Mouse (Mus musculus) MN1 (cell line): ENCODE results near the gene Fam213b.

Experiments used
- DNase-seq: peaks from one replicate; pipeline ENCODE4 v3.0.0-alpha.2; 2016; ENCODE audit warnings: low spot score

Gene Fam213b

DNA sequence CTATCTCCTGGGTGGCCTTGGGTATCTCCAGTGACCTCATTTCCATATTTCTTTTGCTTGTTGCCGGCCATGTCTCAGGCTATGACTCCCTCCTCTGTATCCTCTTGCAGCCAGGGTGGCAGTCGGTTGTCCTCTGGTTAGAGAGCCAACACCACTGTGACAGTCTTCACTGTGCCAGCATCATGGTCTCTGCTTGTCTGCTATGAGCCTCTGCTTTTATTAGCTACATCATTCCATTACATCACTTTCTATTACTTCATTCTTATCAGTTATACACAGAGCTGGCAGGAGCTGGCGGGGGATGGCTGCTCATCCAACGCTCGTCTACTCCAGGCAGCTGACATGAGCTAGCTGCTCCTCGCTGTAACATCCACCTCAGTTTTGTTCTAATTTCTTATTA is 18.2 kb downstream of the Fam213b start:
- peak; percentile 43 for DNase-seq

GRCm38 (mm10) chr4:154877864-154878548 is 20.9 kb downstream of the Fam213b start:
- DNase-seq = peak; percentile 95

DNA sequence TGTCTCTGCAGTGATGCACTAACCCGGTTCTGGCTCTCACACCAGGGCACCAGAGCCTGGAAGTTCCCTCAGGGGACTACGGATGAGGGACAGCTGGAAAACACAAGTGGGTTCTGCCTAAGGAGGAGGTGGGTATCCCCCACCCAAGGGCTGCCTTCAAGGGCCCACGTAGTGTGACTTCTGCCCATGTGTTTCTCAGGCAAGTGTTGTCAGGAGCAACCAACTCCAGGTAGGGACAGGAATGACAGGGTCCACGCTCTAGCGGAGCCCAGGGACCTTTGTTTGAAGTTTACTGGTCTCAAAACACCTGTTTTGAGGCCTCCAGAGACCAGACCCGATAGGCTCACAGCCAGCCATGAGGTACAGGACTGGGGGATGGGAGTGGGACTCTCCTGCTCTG is 25.7 kb downstream of the Fam213b start:
- DNase-seq = no peak

GRCm38 (mm10) chr4:154871757-154872251 is 27.1 kb downstream of the Fam213b start:
- peak; percentile 28 for DNase-seq

DNA sequence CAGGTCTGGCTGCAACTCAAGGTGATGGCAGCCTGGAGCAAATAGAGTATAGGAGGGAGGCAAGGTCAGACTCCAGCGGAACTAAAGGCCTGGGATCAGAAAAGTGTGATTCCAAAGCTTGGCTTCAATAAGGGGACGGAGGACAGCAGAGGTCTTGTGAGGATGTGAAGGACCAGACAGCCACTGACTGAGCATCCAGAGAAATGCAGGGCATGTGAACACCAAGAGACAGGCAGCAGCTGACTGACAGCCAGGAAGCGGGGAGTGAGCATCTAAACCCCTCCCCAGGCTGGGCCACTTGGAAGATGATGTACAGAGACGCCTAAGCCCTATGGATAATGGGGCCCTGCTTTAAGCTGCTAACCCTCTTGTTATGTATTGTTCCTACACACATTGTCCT is 28.2 kb downstream of the Fam213b start:
- no peak for DNase-seq

GRCm38 (mm10) chr4:154869440-154869839 is 29.5 kb downstream of the Fam213b start, which contains the start of gene Mmel1:
TSS of gene Mmel1 (plus strand) at chr4:154869585.
- no peak for DNase-seq

DNA sequence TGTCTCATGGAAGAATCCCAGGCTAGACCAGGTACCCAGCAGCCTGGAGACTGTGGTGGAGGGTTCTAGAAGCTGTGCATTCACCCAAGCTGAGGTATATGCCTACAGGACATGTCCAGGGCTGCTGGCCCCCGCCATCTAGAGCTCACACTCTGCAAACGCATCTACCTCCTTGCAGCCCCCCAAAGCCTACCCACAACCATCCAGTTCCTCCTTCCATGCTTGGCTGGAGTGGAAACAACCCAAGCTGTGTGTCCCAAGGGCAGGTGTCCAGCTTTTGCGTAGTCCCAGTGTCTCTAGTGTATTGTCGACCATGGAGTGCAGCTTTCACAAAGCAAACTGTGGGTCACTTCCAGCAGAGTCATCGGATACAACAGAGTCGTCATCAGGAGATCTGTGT is 31.7 kb downstream of the Fam213b start:
- no peak for DNase-seq

GRCm38 (mm10) chr4:154866391-154866790 is 32.5 kb downstream of the Fam213b start:
- DNase-seq = no peak

DNA sequence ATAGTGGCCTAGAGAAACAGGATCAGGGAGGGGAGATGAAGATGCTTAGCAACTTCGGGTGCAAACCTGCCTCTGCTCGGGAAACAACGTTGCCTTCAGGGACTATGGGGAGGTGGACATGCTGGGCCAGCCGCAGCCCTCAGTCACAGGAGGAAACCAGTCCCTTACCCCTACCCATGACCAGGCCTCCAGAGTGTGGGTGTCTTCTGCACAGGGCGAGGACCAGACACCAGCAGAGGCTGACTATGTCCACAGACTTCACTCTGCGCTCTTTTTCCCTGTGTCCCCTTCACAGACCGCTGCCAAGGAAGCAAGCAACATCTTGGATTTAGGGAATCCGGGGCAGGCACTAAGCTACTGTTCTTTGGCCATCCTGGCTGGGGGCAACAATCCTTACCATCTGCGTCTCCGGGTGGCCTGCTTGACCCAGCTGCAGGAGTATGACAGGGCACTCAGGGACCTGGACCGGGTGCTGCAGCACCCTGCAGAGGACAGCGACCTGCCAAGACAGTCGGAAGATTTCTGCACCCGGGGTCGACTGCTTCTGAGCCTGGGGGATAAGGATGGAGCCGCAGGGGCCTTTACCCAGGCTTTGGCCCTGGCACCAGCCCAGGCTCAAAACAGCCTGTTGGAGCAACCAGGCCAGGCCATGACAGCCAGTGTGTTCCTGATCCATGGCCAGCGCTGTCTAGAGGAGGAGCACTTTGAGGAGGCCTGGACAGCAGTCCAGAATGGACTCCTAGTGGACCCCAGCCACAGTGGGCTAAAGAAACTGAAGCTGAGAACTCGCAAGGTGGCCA is 33.8 kb downstream of the Fam213b start:
- no peak for DNase-seq

DNA sequence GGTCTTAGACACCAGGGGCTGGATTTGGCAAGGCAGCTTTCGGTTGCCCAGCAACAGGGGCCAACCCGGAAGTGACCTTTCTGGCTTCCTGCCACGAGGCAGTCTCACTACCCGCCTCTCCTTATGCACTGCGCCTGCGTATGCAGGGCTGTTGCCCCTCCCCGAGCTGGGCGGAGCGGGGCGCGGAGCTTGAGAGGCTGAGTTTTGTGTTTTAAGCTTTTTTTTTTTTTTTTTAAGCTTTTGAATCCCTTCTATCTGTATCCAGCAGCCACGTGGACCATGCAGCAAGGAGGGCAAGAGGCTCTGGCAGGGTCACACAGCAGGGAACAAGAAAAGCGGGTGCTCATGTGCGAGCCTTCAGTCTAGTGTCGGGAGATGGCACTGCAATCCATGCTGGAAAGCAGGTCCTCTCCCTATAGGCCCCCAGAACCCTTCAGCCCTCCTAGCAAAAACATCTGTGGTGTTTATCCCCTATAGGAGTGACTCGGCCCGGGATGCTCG is 34.6 kb downstream of the Fam213b start:
- DNase-seq = no peak

- no peak for DNase-seq
These were observed 35.4 kb downstream of the Fam213b start for GRCm38 (mm10) chr4:154863436-154863935.

- DNase-seq = no peak
These were observed 37.0 kb downstream of the Fam213b start for GRCm38 (mm10) chr4:154861967-154862366.

DNA sequence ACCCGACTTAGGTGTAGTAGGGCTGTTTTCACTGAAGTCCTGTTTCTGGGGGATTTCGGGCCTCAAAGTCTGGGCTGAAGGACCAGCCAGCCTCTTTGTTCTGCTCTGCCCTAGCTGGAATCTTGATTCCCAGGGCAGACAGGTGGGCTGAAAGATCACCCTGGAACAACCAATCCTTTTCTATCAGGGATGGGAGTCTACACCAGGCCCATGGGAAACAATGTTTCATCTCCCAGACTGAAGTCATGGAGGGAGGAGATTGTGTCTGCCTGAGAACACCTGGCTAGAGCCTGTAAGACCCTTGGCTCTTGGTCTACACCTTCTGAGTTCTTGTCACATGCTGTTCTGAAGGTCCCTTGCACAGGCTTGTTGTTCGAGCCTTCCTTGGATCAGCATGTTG is 40.3 kb downstream of the Fam213b start:
- no peak for DNase-seq

DNA sequence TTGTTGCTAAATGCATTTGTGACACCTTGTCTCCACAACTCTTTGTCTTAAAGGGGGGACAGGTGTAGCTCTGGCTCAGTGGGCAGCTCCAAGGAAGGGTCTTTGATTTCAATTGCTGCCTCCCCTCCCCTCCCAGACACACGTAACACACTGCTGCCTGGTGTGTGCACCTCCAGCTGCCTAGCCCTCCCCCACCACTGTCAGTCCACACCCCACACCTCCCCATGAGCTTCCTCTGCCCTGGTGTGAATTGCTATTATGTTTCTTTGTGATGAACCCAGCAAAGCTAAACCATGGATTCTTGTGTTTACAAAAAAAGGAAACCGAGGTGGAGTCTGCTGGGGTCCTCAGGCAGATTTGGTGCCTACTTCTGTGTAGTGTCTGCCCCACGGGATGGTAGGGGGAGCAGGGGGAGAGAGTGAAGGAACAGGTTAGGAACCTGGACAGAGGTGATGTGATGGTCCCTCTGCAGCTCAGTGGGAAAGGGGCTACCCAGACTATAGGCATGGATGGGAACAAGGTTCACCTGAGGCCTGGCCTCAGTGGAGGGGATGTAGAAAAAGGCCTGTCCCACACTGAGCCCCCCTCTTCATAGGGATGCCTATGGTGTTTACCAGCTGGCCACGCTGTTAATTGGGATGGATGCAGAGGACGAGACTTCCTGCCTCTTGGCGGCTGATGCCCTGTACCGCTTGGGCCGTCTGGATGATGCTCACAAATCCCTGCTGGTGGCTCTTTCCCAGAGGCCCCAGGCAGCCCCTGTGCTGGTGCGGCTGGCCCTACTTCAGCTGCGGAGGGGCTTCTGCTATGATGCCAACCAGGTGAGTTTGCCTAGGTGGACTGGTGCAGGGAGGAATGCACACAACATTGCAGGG is 41.3 kb downstream of the Fam213b start:
- DNase-seq = no peak

DNA sequence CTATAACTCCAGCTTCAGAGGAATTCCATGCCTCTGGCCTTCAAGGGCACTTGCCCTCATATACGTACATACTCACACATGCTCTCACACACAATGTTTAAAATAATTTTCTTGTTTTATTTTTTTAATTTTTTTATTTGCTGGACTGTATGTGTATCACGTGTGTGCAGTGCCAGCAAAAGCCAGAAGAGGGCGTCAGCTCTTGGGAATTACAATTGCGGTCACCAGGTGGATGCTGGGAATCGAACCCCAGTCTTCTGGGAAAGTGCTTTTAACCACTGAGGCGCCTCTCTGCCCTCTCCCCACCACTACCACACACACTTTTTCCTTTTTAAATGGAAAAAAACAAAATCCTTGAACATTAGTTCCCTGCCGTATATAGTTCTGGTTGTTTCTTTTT is 42.1 kb downstream of the Fam213b start:
- DNase-seq = no peak

DNA sequence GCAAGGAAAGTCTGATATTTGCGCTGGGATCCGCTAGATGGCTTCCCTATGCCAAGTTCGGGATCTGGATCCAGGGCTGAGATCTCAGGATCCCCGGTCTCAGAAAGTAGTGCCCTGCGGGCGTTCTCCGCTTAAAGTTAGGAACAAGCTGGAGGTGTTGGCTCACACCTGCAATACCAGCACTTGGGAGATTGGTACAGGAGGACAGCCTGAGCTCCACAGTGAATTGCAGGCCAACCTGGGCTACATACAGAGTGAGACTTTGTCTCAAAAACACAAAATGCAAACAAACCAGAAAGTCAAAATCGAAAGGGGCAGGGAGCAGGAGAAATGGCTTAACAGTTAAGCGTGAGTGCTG is 42.5 kb downstream of the Fam213b start:
- DNase-seq = no peak

DNA sequence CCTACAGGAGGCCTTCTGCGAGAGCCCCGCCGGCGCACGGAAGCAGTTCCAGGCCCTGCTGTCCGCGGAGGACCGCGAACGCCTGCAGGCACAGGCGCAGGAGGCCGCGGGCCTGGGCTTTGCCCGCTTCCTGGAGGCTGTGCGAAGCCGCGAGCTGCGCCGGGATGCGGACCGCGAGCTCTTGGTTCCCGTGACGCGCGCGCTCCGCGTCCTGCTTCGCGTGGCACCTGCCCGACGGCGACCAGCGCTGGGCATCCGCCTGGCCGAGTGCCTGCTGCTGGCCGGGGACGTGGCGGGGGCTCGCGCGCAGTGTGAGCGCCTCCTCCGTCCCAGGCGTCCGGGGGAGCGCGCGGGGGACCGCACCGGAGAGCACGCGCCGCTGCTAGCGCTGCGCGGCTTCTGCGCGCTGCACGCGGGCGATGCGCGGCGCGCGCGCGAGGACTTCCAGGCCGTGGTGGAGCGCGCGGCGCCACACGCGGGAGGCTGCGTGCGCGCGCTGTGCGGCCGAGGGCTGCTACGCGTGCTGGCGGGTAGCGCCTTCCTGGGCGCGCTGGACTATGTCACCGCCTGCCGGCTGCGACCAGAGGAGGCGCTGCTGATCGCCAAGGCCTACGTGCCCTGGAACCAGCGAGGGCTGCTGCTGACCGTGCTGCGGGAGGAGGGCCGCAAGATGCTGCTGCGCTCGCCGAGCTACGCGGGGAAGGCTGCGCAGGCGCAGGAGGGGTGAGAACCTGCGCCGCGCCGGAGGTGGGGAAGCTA is 43.0 kb downstream of the Fam213b start:
- no peak for DNase-seq

DNA sequence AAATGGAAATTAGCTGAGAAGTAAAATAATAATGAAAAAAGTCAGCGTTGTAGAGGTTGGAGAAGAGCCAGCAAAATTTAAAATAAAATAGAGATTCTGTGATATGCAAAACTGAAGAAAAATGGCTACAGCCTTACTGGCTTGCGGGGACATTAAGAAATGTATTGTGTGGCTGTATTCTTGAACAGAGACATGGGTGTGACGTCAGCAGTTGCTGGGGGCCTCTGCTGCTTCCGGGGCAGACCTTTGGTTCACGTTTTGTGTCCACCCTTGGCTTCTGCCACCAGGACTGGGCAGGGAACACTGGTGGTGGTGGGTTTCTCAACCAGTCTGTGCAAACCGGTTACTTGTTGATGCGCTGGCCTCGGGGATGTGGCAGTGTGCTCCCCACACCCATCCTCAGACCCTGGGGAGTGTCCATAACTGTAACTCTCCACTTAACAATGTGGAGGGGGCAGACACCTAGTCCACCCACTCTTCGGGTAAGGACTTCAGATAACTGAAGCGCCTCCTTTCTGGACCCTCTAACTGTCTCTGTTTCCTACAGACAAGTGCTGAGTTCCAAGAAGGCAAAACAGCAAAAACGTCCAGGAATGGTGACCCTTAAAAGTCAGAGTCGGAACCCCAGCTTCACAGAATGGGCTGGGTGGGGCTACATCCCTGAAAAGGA is 44.1 kb downstream of the Fam213b start:
- DNase-seq = no peak

DNA sequence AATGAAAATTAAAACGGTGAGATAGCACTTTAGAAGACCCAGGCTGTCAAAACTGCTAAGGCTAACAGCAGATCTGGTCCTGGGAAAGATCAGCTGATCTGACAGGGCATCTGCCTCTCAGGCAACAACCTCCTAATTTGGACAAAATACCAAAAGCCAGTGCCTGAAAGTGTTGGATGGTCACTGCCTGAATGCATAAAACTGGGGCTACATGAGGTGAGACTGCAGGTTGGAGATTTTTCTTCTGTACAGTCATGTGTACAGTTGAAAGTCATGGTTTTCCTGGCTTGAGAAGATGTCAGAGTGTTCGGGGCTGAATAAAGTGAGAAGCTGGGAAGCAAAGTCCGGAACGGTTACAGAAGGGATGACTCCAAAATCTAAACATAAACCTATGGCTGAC is 45.1 kb downstream of the Fam213b start:
- no peak for DNase-seq

DNA sequence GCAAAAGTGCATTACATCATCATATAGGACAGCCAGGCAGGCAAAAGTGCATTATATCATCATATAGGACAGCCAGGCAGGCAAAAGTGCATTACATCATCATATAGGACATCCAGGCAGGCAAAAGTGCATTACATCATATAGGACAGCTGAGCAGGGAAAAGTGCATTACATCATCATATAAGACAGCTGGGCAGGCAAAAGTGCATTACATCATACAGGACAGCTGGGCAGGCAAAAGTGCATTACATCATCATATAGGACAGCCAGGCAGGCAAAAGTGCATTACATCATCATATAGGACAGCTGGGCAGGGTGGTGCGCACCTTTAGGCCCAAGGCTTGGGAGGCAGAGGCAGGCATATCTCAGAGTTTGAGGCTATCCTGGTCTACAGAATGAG is 46.2 kb downstream of the Fam213b start:
- peak; percentile 45 for DNase-seq
